Mouse (Mus musculus) E14TG2a.4 (cell line): ENCODE measurements around the gene Rab43.

Source experiments
- CTCF ChIP-seq: conservative IDR thresholded peaks from 2 replicates; pipeline ENCODE4 v1.5.1; 2014; ENCODE audit warnings: low read length
- POU5F1 ChIP-seq: IDR thresholded peaks from 2 replicates; pipeline ENCODE4 v1.6.1; 2014; ENCODE audit warnings: low read length, borderline replicate concordance

GRCm38 (mm10) chr6:87853446-87853845, 41.5 kb upstream of the Rab43 start:
- TF ChIP-seq CTCF (no peak), POU5F1 (no peak)
